Mouse (Mus musculus) forebrain, embryonic 14.5 days (tissue): ENCODE data around the gene Ifnar1. TPM values are rescaled to one million over a fixed set of nuclear protein-coding genes. Genes with fewer than 3 reads are reported as not detected.

Source experiments
- ATAC-seq: fragments of 200-750 bp; cut with Nextera tagmentation; 2 replicates; pipeline ENCODE4 v1.8.0; 2017; ENCODE audit warnings: mild to moderate bottlenecking, moderate library complexity
- DNase-seq: peaks from one replicate; pipeline ENCODE4 v3.0.0-alpha.2; 2015; ENCODE audit warnings: low spot score
- H3K27ac ChIP-seq: fragments of 300-500 bp; sonication (generic); 2 replicates; pipeline ENCODE4 v1.5.1; 2014; ENCODE audit warnings: low read depth, mild to moderate bottlenecking, control low read depth, low read length, moderate library complexity
- H3K27me3 ChIP-seq: fragments of 300-500 bp; sonication (generic); replicated peaks from 2 replicates; pipeline ENCODE4 v1.6.1; 2014; ENCODE audit warnings: low read length, control low read depth, mixed read lengths; ENCODE audit not compliant: control insufficient read depth, insufficient read depth
- H3K36me3 ChIP-seq: fragments of 300-500 bp; sonication (generic); 2 replicates; pipeline ENCODE4 v1.6.1; 2014; ENCODE audit warnings: low read length, control low read depth; ENCODE audit not compliant: control insufficient read depth, insufficient read depth
- H3K4me1 ChIP-seq: fragments of 300-500 bp; sonication (generic); 2 replicates; pipeline ENCODE4 v1.6.1; 2014; ENCODE audit warnings: antibody characterized with exemption, low read length, control low read depth; ENCODE audit not compliant: control insufficient read depth, insufficient read depth
- H3K4me2 ChIP-seq: fragments of 300-500 bp; sonication (generic); 2 replicates; pipeline ENCODE4 v1.6.1; 2014; ENCODE audit warnings: mild to moderate bottlenecking, control low read depth, low read length
- H3K4me3 ChIP-seq: fragments of 300-500 bp; sonication (generic); 2 replicates; pipeline ENCODE4 v1.5.1; 2014; ENCODE audit warnings: low read depth, low read length, control low read depth
- H3K9ac ChIP-seq: fragments of 300-500 bp; sonication (generic); 2 replicates; pipeline ENCODE4 v1.6.1; 2014; ENCODE audit warnings: mild to moderate bottlenecking, low read length, control low read depth, moderate library complexity
- H3K9me3 ChIP-seq: fragments of 300-500 bp; sonication (generic); replicated peaks from 2 replicates; pipeline ENCODE4 v1.6.1; 2016; ENCODE audit warnings: low read length, control low read depth, mixed read lengths; ENCODE audit not compliant: control insufficient read depth
- WGBS: fragments of 180-500 bp; shearing (Covaris S2); extraction: QIAGEN DNeasy Blood & Tissue Kit; methylation state at CpG from one replicate; pipeline ENCODE4 v1.1.7; 2014; 5-methylcytosine and 5-hydroxymethylcytosine counted together
- microRNA-seq: library from miRNA; unstranded; fragments of <30 nt; microRNA quantifications from one replicate; pipeline ENCODE4, GENCODE M21; 2016
- polyA plus RNA-seq: library from polyadenylated mRNA; unstranded; fragments of >200 nt; fragmentation: Nextera tagmentation; extraction: Ambion mirVana; gene quantifications from 2 replicates; pipeline ENCODE4 v1.2.1, GENCODE M21; 2014

Gene Ifnar1
- polyA plus RNA-seq, 1 experiment from 2014 or later = 40.4 TPM

GRCm38 (mm10) chr16:91555017-91555605, 70.1 kb downstream of the Ifnar1 start:
- DNase-seq (no peak), ATAC-seq (no peak)
- Histone ChIP-seq H3K36me3 (peaks cover 25% of the 10 kb centered on the region), H3K4me1 (no peaks in the 10 kb centered on the region), H3K4me2 (no peak overlapping the region), H3K27me3 (no peaks in the 10 kb centered on the region), H3K9ac (no peak overlapping the region), H3K9me3 (no peaks in the 10 kb centered on the region), H3K4me3 (no peak overlapping the region), H3K27ac (no peak overlapping the region)
- 86% methylated on average over 8 of the region's 8 CpGs for WGBS

- ATAC-seq = no peak
- 87% methylated on average over 15 of the region's 15 CpGs for WGBS
- Histone ChIP-seq H3K36me3 (peaks cover 26% of the 10 kb centered on the region), H3K9ac (no peak overlapping the region), H3K27ac (no peak overlapping the region), H3K9me3 (no peaks in the 10 kb centered on the region), H3K4me3 (no peak overlapping the region), H3K27me3 (no peaks in the 10 kb centered on the region), H3K4me2 (no peak overlapping the region), H3K4me1 (no peaks in the 10 kb centered on the region)
- DNase-seq = no peak
Measured at GRCm38 (mm10) chr16:91556659-91557058, 71.6 kb downstream of the Ifnar1 start.

Small RNA genes lying within 50 kb of the gene (microRNA-seq; reads per million reads assigned to microRNA genes)
- gene Mir6367 = not detected

Other genes starting within 250 kb of the Ifnar1 start
- gene Olig1, start 215.5 kb upstream of the Ifnar1 start, polyA plus RNA-seq = 18.0 and 31.1 TPM in 2 replicates
- gene Ifnar2, start 112.5 kb upstream of the Ifnar1 start, polyA plus RNA-seq = 44.6 and 46.9 TPM in 2 replicates
- gene Gm21970, start 93.5 kb upstream of the Ifnar1 start, polyA plus RNA-seq = not detected in 2 replicates
- 7.7 and 10.5 TPM in 2 replicates for gene Il10rb, start 79.1 kb upstream of the Ifnar1 start, polyA plus RNA-seq
- gene Ifngr2, start 61.8 kb downstream of the Ifnar1 start, polyA plus RNA-seq = 77.3 and 100 TPM in 2 replicates
- 105 and 111 TPM in 2 replicates for gene Tmem50b, start 112.6 kb downstream of the Ifnar1 start, polyA plus RNA-seq
- 7.2 and 8.4 TPM in 2 replicates for gene Dnajc28, start 133.8 kb downstream of the Ifnar1 start, polyA plus RNA-seq
- gene Gart, start 161.7 kb downstream of the Ifnar1 start, polyA plus RNA-seq = 64.9 and 66.7 TPM in 2 replicates
- gene Son, start 162.3 kb downstream of the Ifnar1 start, polyA plus RNA-seq = 126 and 131 TPM in 2 replicates
- gene Donson, start 203.5 kb downstream of the Ifnar1 start, polyA plus RNA-seq = 15.3 and 19.9 TPM in 2 replicates
- gene Cryzl1, start 243.7 kb downstream of the Ifnar1 start, polyA plus RNA-seq = 104 and 119 TPM in 2 replicates
- 54.2 and 63.7 TPM in 2 replicates for gene Itsn1, start 244.0 kb downstream of the Ifnar1 start, polyA plus RNA-seq